Mouse (Mus musculus): ENCODE data around the gene Pmel. TPM values are rescaled to one million over a fixed set of nuclear protein-coding genes. Genes with fewer than 3 reads are reported as not detected.
A peak's percentile ranks its signal among the peaks of the same experiment; 100 is the strongest.

Gene Pmel
- polyA plus RNA-seq, 1 experiment from 2014 or later = 2.0 TPM

- whole genome bisulfite sequencing = 22% methylated on average over 9 of the region's 9 CpGs
These were observed 43.1 kb downstream of the Pmel start for GRCm38 (mm10) chr10:128746972-128747645.

DNA sequence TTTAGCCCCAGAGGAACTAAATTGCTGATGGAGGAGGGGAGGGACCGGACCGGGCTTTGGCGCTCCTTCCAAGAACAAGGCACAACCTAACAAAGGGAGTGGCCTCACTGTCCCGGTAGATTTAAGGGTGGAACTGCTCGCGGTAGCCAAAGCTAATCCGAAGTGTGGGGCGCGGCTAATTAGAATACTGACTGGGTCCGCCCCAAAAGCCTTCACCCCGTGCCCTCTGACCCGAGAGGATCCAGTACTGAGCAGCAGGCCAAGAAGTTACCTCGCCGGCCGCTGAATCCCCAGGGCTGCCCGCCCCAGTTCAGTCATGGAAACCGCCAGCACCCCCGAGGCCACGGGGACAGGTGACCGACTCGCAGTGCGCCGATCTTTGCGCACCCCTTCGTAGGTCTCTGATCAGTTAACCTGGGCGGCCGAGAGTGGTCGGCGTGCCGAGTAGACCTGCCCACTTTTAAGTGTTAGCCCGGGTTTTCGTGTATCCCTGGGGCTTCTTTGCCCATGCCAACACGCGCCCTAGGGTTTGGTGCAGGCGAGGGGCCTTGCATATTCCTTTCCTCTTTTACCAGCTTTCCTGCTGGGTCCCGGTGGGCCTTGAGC, 43.8 kb downstream of the Pmel start, which contains the start of gene Pym1:
Pym1 (plus strand) TSS at position 244 of the 606 bp plus-strand sequence.
- DNase-seq (ENCODE audit: low spot score) = peak; percentile 89
- TF ChIP-seq EP300 (optimal IDR thresholded peaks at IDR 0.05) (no peak), CTCF (IDR thresholded peaks at IDR 0.05; ENCODE audit: low read depth) (no peak)

More at GRCm38 (mm10) chr10:128746972-128747645, 43.1 kb downstream of the Pmel start:
- H3K9ac ChIP-seq (ENCODE audit: low read length) = peak overlapping the region; percentile 82; the same call in 1 of the 2 replicates
- no peaks in the 10 kb centered on the region for H3K36me3 ChIP-seq (ENCODE audit: control insufficient read depth, insufficient read depth, low read length)
- TF ChIP-seq CTCF (IDR thresholded peaks at IDR 0.05; ENCODE audit: low read depth) = no peak
- no peak for TF ChIP-seq EP300 (optimal IDR thresholded peaks at IDR 0.05)
- H3K27me3 ChIP-seq (ENCODE audit: control insufficient read depth, insufficient read depth, low read length) = no peaks in the 10 kb centered on the region
- peak overlapping the region; percentile 88 for H3K4me2 ChIP-seq (replicated peaks; ENCODE audit: low read depth)
- H3K27ac ChIP-seq (replicated peaks) = peak overlapping the region; percentile 99
- no peaks in the 10 kb centered on the region; the same call in 1 of the 2 replicates for H3K4me1 ChIP-seq (replicated peaks; ENCODE audit: control insufficient read depth, insufficient read depth)
- DNase-seq (ENCODE audit: low spot score) = no peak
- peak overlapping the region; percentile 93 for H3K4me3 ChIP-seq (ENCODE audit: low read depth, low read length)
- no peaks in the 10 kb centered on the region for H3K9me3 ChIP-seq (ENCODE audit: control insufficient read depth, low read length)
- ATAC-seq (ENCODE audit: low FRiP score, low TSS enrichment) = no peak

GRCm38 (mm10) chr10:128748252-128748864, 44.4 kb downstream of the Pmel start:
- peak; percentile 91 for DNase-seq (ENCODE audit: low spot score)
- peak overlapping the region; percentile 93 for H3K4me3 ChIP-seq (ENCODE audit: low read depth, low read length)
- no peaks in the 10 kb centered on the region for H3K9me3 ChIP-seq (ENCODE audit: control insufficient read depth, low read length)
- ATAC-seq (ENCODE audit: low FRiP score, low TSS enrichment) = peak; percentile 82
- H3K9ac ChIP-seq (ENCODE audit: low read length) = peak overlapping the region; percentile 82
- H3K36me3 ChIP-seq (ENCODE audit: control insufficient read depth, insufficient read depth, low read length) = peaks cover 2% of the 10 kb centered on the region; the same call in 1 of the 2 replicates
- 0% methylated on average over 36 of the region's 37 CpGs for WGBS
- peak overlapping the region; percentile 88 for H3K4me2 ChIP-seq (replicated peaks; ENCODE audit: low read depth)
- TF ChIP-seq CTCF (IDR thresholded peaks at IDR 0.05; ENCODE audit: low read depth) (peak; percentile 62), EP300 (optimal IDR thresholded peaks at IDR 0.05) (peak; percentile 80)
- H3K4me1 ChIP-seq (replicated peaks; ENCODE audit: control insufficient read depth, insufficient read depth) = no peaks in the 10 kb centered on the region; the same call in 1 of the 2 replicates
- H3K27ac ChIP-seq (replicated peaks) = peak overlapping the region; percentile 99
- H3K27me3 ChIP-seq (ENCODE audit: control insufficient read depth, insufficient read depth, low read length) = no peaks in the 10 kb centered on the region

More for the DNA sequence above, 43.8 kb downstream of the Pmel start, which contains the start of gene Pym1:
- peak; percentile 88 for ATAC-seq (ENCODE audit: low FRiP score, low TSS enrichment)
- under 1% methylated on average over 36 of the region's 36 CpGs for WGBS
- Histone ChIP-seq H3K27ac (replicated peaks) (peak within 1 kb of the TSS; percentile 99), H3K9ac (ENCODE audit: low read length) (peak within 1 kb of the TSS; percentile 82), H3K4me3 (ENCODE audit: low read depth, low read length) (peak within 1 kb of the TSS; percentile 93), H3K9me3 (ENCODE audit: control insufficient read depth, low read length) (no peaks in the 10 kb centered on the region), H3K4me2 (replicated peaks; ENCODE audit: low read depth) (peak within 1 kb of the TSS; percentile 88), H3K27me3 (ENCODE audit: control insufficient read depth, insufficient read depth, low read length) (no peaks in the 10 kb centered on the region), H3K4me1 (replicated peaks; ENCODE audit: control insufficient read depth, insufficient read depth) (no peaks in the 10 kb centered on the region; the same call in 1 of the 2 replicates), H3K36me3 (ENCODE audit: control insufficient read depth, insufficient read depth, low read length) (no peaks in the 10 kb centered on the region)

Other genes with a start within 250 kb of the Pmel start
- 21.4 and 26.6 TPM in 2 replicates for gene Smarcc2, start 244.9 kb upstream of the Pmel start, polyA plus RNA-seq (2015; fragmentation: Nextera tagmentation; extraction: Ambion mirVana)
- 2,935 and 3,187 TPM in 2 replicates for gene Myl6, start 210.1 kb upstream of the Pmel start, polyA plus RNA-seq (2015; fragmentation: Nextera tagmentation; extraction: Ambion mirVana)
- 2.2 and 2.6 TPM in 2 replicates for gene Myl6b, start 205.5 kb upstream of the Pmel start, polyA plus RNA-seq (2015; fragmentation: Nextera tagmentation; extraction: Ambion mirVana)
- gene Esyt1, start 178.3 kb upstream of the Pmel start, polyA plus RNA-seq (2015; fragmentation: Nextera tagmentation; extraction: Ambion mirVana) = 15.0 and 15.1 TPM in 2 replicates
- 7.8 and 8.5 TPM in 2 replicates for gene Zc3h10, start 156.4 kb upstream of the Pmel start, polyA plus RNA-seq (2015; fragmentation: Nextera tagmentation; extraction: Ambion mirVana)
- gene Rpl41, start 154.9 kb upstream of the Pmel start, polyA plus RNA-seq (2015; fragmentation: Nextera tagmentation; extraction: Ambion mirVana) = 3,550 and 3,693 TPM in 2 replicates
- 131 and 135 TPM in 2 replicates for gene Pa2g4, start 138.2 kb upstream of the Pmel start, polyA plus RNA-seq (2015; fragmentation: Nextera tagmentation; extraction: Ambion mirVana)
- gene Erbb3, start 114.5 kb upstream of the Pmel start, polyA plus RNA-seq (2015; fragmentation: Nextera tagmentation; extraction: Ambion mirVana) = 18.6 and 18.9 TPM in 2 replicates
- 781 and 811 TPM in 2 replicates for gene Rps26, start 77.4 kb upstream of the Pmel start, polyA plus RNA-seq (2015; fragmentation: Nextera tagmentation; extraction: Ambion mirVana)
- gene Ikzf4, start 58.2 kb upstream of the Pmel start, polyA plus RNA-seq (2015; fragmentation: Nextera tagmentation; extraction: Ambion mirVana) = 1.6 and 1.7 TPM in 2 replicates
- gene Suox, start 30.1 kb upstream of the Pmel start, polyA plus RNA-seq (2015; fragmentation: Nextera tagmentation; extraction: Ambion mirVana) = 20.3 and 21.4 TPM in 2 replicates
- 54.0 and 59.4 TPM in 2 replicates for gene Rab5b, start 7.9 kb upstream of the Pmel start, polyA plus RNA-seq (2015; fragmentation: Nextera tagmentation; extraction: Ambion mirVana)
- 33.1 and 33.4 TPM in 2 replicates for gene Cdk2, start 836 bp downstream of the Pmel start, polyA plus RNA-seq (2015; fragmentation: Nextera tagmentation; extraction: Ambion mirVana)
- gene Dgka, start 40.7 kb downstream of the Pmel start, polyA plus RNA-seq (2015; fragmentation: Nextera tagmentation; extraction: Ambion mirVana) = 14.6 and 15.7 TPM in 2 replicates
- 22.7 and 24.1 TPM in 2 replicates for gene Pym1, start 43.7 kb downstream of the Pmel start, polyA plus RNA-seq (2015; fragmentation: Nextera tagmentation; extraction: Ambion mirVana)
- gene Mmp19, start 86.7 kb downstream of the Pmel start, polyA plus RNA-seq (2015; fragmentation: Nextera tagmentation; extraction: Ambion mirVana) = 2.0 and 2.1 TPM in 2 replicates
- 29.8 and 30.5 TPM in 2 replicates for gene Dnajc14, start 99.9 kb downstream of the Pmel start, polyA plus RNA-seq (2015; fragmentation: Nextera tagmentation; extraction: Ambion mirVana)
- 7.8 and 8.5 TPM in 2 replicates for gene Tmem198b, start 100.2 kb downstream of the Pmel start, polyA plus RNA-seq (2015; fragmentation: Nextera tagmentation; extraction: Ambion mirVana)
- gene Sarnp, start 113.1 kb downstream of the Pmel start, polyA plus RNA-seq (2015; fragmentation: Nextera tagmentation; extraction: Ambion mirVana) = 99.4 and 104 TPM in 2 replicates
- gene Ormdl2, start 117.5 kb downstream of the Pmel start, polyA plus RNA-seq (2015; fragmentation: Nextera tagmentation; extraction: Ambion mirVana) = 111 and 121 TPM in 2 replicates
- 1.5 and 1.6 TPM in 2 replicates for gene Gdf11, start 187.5 kb downstream of the Pmel start, polyA plus RNA-seq (2015; fragmentation: Nextera tagmentation; extraction: Ambion mirVana)
- 760 and 773 TPM in 2 replicates for gene Cd63, start 196.8 kb downstream of the Pmel start, polyA plus RNA-seq (2015; fragmentation: Nextera tagmentation; extraction: Ambion mirVana)
- 8.1 and 9.5 TPM in 2 replicates for gene Rdh5, start 218.7 kb downstream of the Pmel start, polyA plus RNA-seq (2015; fragmentation: Nextera tagmentation; extraction: Ambion mirVana)
- gene Bloc1s1, start 219.8 kb downstream of the Pmel start, polyA plus RNA-seq (2015; fragmentation: Nextera tagmentation; extraction: Ambion mirVana) = 194 and 198 TPM in 2 replicates
- gene Itga7, start 229.6 kb downstream of the Pmel start, polyA plus RNA-seq (2015; fragmentation: Nextera tagmentation; extraction: Ambion mirVana) = 8.5 and 8.7 TPM in 2 replicates